Mouse (Mus musculus) thymus, adult 2 months (tissue): ENCODE data around the gene Wapl.

Experiments used
- CTCF ChIP-seq: fragments of 200-500 bp; IDR thresholded peaks from 2 replicates; pipeline ENCODE4 v1.5.1; 2012; ENCODE audit warnings: mild to moderate bottlenecking, control low read depth, low read length, moderate library complexity, borderline replicate concordance; ENCODE audit not compliant: control insufficient read depth, poor library complexity, insufficient read depth; ENCODE audit errors: extremely low read depth
- POLR2A ChIP-seq: fragments of 200-500 bp; IDR thresholded peaks from 2 replicates; pipeline ENCODE4 v1.6.1; 2012; ENCODE audit warnings: mild to moderate bottlenecking, low read length, control low read depth, moderate library complexity; ENCODE audit not compliant: control insufficient read depth, poor library complexity, insufficient read depth; ENCODE audit errors: extremely low read depth

GRCm38 (mm10) chr14:34674229-34674791, 582 bp downstream of the Wapl start:
- TF ChIP-seq CTCF (no peak), POLR2A (no peak)
